Mouse (Mus musculus) intestine, embryonic 16.5 days (tissue): Measurements from ENCODE around the gene Qsox1. TPM values are rescaled to one million over a fixed set of nuclear protein-coding genes. Genes with fewer than 3 reads are reported as not detected.
A peak's percentile ranks its signal among the peaks of the same experiment; 100 is the strongest.

Source experiments
- ATAC-seq: fragments of 200-750 bp; cut with Nextera tagmentation; 2 replicates; pipeline ENCODE4 v1.8.0; 2017; ENCODE audit warnings: moderate TSS enrichment, moderate library complexity
- H3K27ac ChIP-seq: fragments of 300-500 bp; sonication (generic); 2 replicates; pipeline ENCODE4 v1.5.1; 2014; ENCODE audit warnings: mild to moderate bottlenecking, low read length
- H3K27me3 ChIP-seq: fragments of 300-500 bp; sonication (generic); replicated peaks from 2 replicates; pipeline ENCODE4 v1.6.1; 2014; ENCODE audit warnings: low read length, control low read depth, mixed read lengths; ENCODE audit not compliant: control insufficient read depth, insufficient read depth
- H3K36me3 ChIP-seq: fragments of 300-500 bp; sonication (generic); 2 replicates; pipeline ENCODE4 v1.6.1; 2014; ENCODE audit warnings: low read length, control low read depth; ENCODE audit not compliant: control insufficient read depth, insufficient read depth
- H3K4me1 ChIP-seq: fragments of 300-500 bp; sonication (generic); 2 replicates; pipeline ENCODE4 v1.6.1; 2014; ENCODE audit warnings: low read length, control low read depth, mixed read lengths; ENCODE audit not compliant: control insufficient read depth, insufficient read depth
- H3K4me2 ChIP-seq: fragments of 300-500 bp; sonication (generic); 2 replicates; pipeline ENCODE4 v1.6.1; 2014; ENCODE audit warnings: low read depth, low read length, control low read depth
- H3K4me3 ChIP-seq: fragments of 300-500 bp; sonication (generic); 2 replicates; pipeline ENCODE4 v1.5.1; 2014; ENCODE audit warnings: mild to moderate bottlenecking, low read length
- H3K9ac ChIP-seq: fragments of 300-500 bp; sonication (generic); 2 replicates; pipeline ENCODE4 v1.6.1; 2014; ENCODE audit warnings: low read depth, low read length
- H3K9me3 ChIP-seq: fragments of 300-500 bp; sonication (generic); 2 replicates; pipeline ENCODE4 v1.6.1; 2016; ENCODE audit warnings: low read length, control low read depth; ENCODE audit not compliant: control insufficient read depth
- WGBS: fragments of 180-500 bp; shearing (Covaris S2); extraction: QIAGEN DNeasy Blood & Tissue Kit; methylation state at CpG from one replicate; pipeline ENCODE4 v1.1.7; 2014; 5-methylcytosine and 5-hydroxymethylcytosine counted together
- polyA plus RNA-seq: library from polyadenylated mRNA; unstranded; fragments of >200 nt; fragmentation: Nextera tagmentation; extraction: Ambion mirVana; gene quantifications from 2 replicates; pipeline ENCODE4 v1.2.1, GENCODE M21; 2015

Qsox1 gene
- polyA plus RNA-seq, 1 experiment from 2014 or later = 49.9 TPM

- no peak for ATAC-seq
- H3K9ac ChIP-seq = no peak overlapping the region
- no peaks in the 10 kb centered on the region for H3K9me3 ChIP-seq
- H3K4me3 ChIP-seq = no peak overlapping the region
- H3K4me1 ChIP-seq = no peaks in the 10 kb centered on the region
- no peaks in the 10 kb centered on the region for H3K27me3 ChIP-seq
- no peak overlapping the region for H3K27ac ChIP-seq
- 76% methylated on average over 16 of the region's 16 CpGs for WGBS
- H3K4me2 ChIP-seq = no peak overlapping the region
- H3K36me3 ChIP-seq = peaks cover 11% of the 10 kb centered on the region; the same call in 1 of the 2 replicates
These were observed 22.3 kb downstream of the Qsox1 start for GRCm38 (mm10) chr1:155790111-155790974.

DNA sequence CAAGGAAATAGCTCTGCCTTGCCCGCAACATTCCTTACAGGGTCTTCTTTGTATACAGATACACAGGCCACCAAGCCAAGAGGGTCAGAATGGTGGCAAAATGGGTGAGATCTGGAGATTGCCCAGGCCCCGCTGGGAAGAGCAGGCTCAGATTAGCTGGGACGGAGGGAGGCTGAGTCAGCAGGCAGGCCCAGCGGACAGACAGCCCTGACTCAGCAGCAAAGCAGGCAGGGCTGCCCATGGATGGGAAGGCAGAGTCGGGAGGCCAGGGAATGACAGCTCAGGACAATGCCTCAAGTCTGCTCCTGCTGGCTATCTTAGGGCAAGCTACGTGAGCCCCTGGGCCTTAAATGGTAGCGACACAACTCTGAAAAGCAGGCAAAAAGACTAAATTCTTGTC is 26.8 kb downstream of the Qsox1 start:
- Histone ChIP-seq H3K27me3 (no peaks in the 10 kb centered on the region), H3K27ac (no peak overlapping the region), H3K4me2 (no peak overlapping the region), H3K4me1 (no peaks in the 10 kb centered on the region), H3K9me3 (no peaks in the 10 kb centered on the region), H3K9ac (no peak overlapping the region), H3K36me3 (peaks cover 14% of the 10 kb centered on the region; the same call in 1 of the 2 replicates), H3K4me3 (no peak overlapping the region)
- 76% methylated on average over 7 of the region's 7 CpGs for WGBS
- ATAC-seq = 0 out of 2 replicates have a peak, but pooled peaks have one; percentile 17

DNA sequence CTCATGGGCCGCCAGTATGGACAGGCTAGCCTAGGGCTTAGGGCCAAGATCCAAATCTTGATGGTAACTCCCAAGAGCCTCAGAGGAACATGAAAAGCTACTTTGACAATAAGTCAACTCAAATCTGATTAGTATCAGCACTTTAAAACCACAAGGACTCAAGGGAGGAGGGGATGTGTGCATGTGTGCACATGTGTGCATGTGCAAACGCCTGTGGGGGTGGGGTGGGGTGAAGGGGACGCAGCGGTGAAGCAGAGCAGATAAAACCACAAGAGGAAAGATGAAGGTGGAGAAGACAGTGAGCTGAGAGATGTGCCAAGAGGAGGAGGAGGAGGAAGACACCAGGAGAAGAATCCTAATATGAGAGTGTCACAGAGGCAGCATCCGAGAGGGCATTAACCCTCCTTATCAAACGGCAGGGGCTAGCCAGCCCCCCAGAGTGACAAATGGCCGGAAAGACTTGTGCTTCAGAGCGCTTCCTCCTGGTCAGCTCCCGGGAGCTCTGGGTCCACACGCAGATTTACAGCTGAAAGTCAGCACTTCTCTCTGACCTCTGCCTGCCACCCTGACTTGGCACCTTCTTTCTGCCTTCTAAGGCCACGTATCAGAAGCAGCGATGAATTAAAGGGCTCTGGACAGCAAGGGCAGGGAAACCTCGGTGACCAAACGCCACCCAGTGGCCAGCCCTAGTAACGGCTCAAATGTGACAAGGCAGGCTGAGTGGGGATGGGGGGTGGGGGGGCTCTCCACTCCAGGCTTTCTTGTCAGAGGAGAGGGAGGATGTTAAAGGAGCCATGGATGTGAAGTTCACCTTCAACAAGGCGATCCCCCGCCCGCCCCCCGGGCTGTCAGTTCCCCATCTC is 28.1 kb downstream of the Qsox1 start:
- Histone ChIP-seq H3K9ac (no peak overlapping the region), H3K36me3 (peaks cover 14% of the 10 kb centered on the region; the same call in 1 of the 2 replicates), H3K9me3 (no peaks in the 10 kb centered on the region), H3K27me3 (no peaks in the 10 kb centered on the region), H3K4me3 (no peak overlapping the region), H3K4me2 (no peak overlapping the region), H3K4me1 (no peaks in the 10 kb centered on the region), H3K27ac (no peak overlapping the region)
- 39% methylated on average over 19 of the region's 19 CpGs for WGBS
- peak; percentile 43 for ATAC-seq

DNA sequence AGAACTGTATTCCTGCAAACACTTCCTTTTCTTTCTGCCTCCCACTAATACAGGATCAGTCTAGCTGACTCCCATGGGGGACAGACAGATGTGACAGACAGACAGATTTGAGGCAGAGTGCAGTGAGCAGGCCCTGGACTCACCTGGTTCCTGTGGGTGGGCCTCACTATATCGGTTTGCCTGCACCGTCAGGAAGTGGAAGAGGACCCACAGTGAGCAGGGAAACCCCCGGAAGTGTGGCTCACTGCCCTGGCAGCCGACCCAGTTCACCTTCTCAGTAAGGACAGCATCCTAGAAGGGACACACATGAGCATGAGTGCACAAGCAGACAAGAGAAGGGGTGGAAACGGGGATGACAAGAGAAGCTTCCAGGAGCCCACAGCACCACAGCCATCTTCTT is 30.3 kb downstream of the Qsox1 start:
- no peak overlapping the region for H3K9ac ChIP-seq
- WGBS = 82% methylated on average over 5 of the region's 5 CpGs
- peaks cover 5% of the 10 kb centered on the region; the same call in 1 of the 2 replicates for H3K4me1 ChIP-seq
- no peaks in the 10 kb centered on the region for H3K27me3 ChIP-seq
- no peak overlapping the region for H3K4me3 ChIP-seq
- no peak overlapping the region for H3K27ac ChIP-seq
- H3K9me3 ChIP-seq = no peaks in the 10 kb centered on the region
- ATAC-seq = no peak
- H3K4me2 ChIP-seq = no peak overlapping the region
- peaks cover 6% of the 10 kb centered on the region for H3K36me3 ChIP-seq

- H3K27me3 ChIP-seq = no peaks in the 10 kb centered on the region
- H3K9me3 ChIP-seq = no peaks in the 10 kb centered on the region
- peaks cover 11% of the 10 kb centered on the region for H3K4me1 ChIP-seq
- no peak overlapping the region for H3K9ac ChIP-seq
- ATAC-seq = peak; percentile 96
- peak overlapping the region; percentile 43; the same call in 1 of the 2 replicates for H3K27ac ChIP-seq
- H3K4me3 ChIP-seq = no peak overlapping the region
- WGBS = 50% methylated on average over 14 of the region's 14 CpGs
- H3K36me3 ChIP-seq = peaks cover 3% of the 10 kb centered on the region
- no peak overlapping the region; the same call in 1 of the 2 replicates for H3K4me2 ChIP-seq
These were observed 34.8 kb downstream of the Qsox1 start for GRCm38 (mm10) chr1:155777641-155778625.

GRCm38 (mm10) chr1:155759167-155759566 is 53.5 kb downstream of the Qsox1 start:
- no peak overlapping the region for H3K4me2 ChIP-seq
- H3K36me3 ChIP-seq = no peaks in the 10 kb centered on the region
- H3K4me3 ChIP-seq = no peak overlapping the region
- H3K27me3 ChIP-seq = no peaks in the 10 kb centered on the region
- no peaks in the 10 kb centered on the region for H3K9me3 ChIP-seq
- H3K4me1 ChIP-seq = no peaks in the 10 kb centered on the region
- no peak for ATAC-seq
- no peak overlapping the region for H3K27ac ChIP-seq
- H3K9ac ChIP-seq = no peak overlapping the region
- 62% methylated on average over 12 of the region's 12 CpGs for WGBS

- H3K27me3 ChIP-seq = peaks cover 3% of the 10 kb centered on the region; the same call in 1 of the 2 replicates
- no peaks in the 10 kb centered on the region for H3K4me1 ChIP-seq
- no peak overlapping the region for H3K9ac ChIP-seq
- H3K36me3 ChIP-seq = no peaks in the 10 kb centered on the region
- no peak overlapping the region for H3K4me2 ChIP-seq
- no peak overlapping the region for H3K27ac ChIP-seq
- no peak overlapping the region for H3K4me3 ChIP-seq
- ATAC-seq = no peak
- 81% methylated on average over 4 of the region's 4 CpGs for WGBS
- no peaks in the 10 kb centered on the region for H3K9me3 ChIP-seq
These were observed 54.0 kb downstream of the Qsox1 start for GRCm38 (mm10) chr1:155758711-155759110.

GRCm38 (mm10) chr1:155757621-155758020 is 55.1 kb downstream of the Qsox1 start:
- H3K27me3 ChIP-seq = peaks cover 9% of the 10 kb centered on the region; the same call in 1 of the 2 replicates
- H3K9ac ChIP-seq = no peak overlapping the region
- no peak overlapping the region for H3K27ac ChIP-seq
- H3K4me1 ChIP-seq = no peaks in the 10 kb centered on the region
- WGBS = 52% methylated on average over 7 of the region's 7 CpGs
- H3K4me3 ChIP-seq = no peak overlapping the region
- H3K4me2 ChIP-seq = no peak overlapping the region
- no peak for ATAC-seq
- no peaks in the 10 kb centered on the region for H3K36me3 ChIP-seq
- no peaks in the 10 kb centered on the region for H3K9me3 ChIP-seq
